Mouse (Mus musculus): Measurements from ENCODE around the gene R3hdm4.

Gene R3hdm4

DNA sequence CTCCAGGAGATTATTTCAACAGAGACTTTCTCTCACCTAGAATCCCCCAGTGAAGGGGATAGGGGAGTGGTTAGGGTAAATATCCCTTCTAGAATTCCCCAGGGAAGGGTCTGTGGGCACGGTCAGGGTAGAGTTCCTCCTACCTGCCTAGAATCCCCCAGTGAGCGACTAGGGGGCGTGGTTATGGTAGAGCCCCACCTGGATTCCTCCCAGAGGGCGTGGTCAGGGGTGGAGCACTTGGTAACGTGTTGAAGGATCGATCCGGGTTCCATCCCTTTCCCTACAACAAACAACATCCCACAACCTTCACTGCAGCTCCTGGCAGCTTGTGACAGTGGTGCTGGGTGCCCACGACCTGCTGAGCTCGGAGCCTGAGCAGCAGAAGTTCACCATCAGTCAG is 40.3 kb downstream of the R3hdm4 start:
- in situ Hi-C loops (cut with MboI; ENCODE audit: unreplicated experiment in 2 of 2): loop anchor here (5.0 kb wide), 3 partner anchors 42 to 87 kb away; partner anchors contain the start of gene R3hdm4 (in 2 of the 2)

DNA sequence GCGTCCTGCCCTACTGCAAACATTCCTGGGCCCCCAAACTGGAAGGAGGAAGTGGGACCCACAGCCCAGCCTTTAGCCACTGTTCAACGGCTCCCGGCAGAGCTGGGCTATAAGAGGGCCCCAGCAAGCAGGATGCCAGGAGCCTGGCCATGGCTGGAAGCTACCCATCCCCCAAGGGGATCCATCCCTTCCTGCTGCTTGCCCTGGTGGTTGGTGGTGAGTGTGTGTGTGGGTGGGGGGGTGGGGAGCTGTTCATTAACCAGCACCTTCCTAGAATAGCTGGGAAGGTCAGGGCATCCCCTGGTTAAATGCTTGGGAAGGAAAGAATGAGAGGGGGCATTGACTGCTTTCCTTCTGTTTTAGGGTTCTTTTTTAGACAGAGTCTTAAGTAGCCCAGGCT is 41.5 kb downstream of the R3hdm4 start:
- in situ Hi-C loops (cut with MboI; ENCODE audit: unreplicated experiment in 2 of 2): no loop called here

DNA sequence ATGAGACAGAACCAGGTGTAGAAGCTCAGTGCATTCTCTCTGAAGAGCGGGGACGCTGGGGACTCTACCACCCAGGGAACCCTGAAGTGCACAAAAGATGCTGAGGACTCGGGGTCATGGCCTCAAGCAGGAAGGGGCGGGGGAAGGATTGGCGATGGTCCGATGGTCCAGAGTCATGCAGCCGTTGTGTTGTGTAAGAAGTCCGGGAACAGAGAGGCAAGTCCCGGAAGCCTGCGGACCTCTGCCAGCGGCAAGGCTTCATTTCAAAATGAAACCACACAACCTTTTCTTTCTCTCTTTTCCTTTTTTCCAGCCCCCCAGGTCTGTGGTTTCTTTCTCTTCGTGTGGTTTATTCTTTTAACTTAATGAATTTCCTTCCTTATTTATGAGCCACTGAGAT is 43.3 kb downstream of the R3hdm4 start:
- in situ Hi-C loops (cut with MboI; ENCODE audit: unreplicated experiment in 2 of 2): no loop called here

DNA sequence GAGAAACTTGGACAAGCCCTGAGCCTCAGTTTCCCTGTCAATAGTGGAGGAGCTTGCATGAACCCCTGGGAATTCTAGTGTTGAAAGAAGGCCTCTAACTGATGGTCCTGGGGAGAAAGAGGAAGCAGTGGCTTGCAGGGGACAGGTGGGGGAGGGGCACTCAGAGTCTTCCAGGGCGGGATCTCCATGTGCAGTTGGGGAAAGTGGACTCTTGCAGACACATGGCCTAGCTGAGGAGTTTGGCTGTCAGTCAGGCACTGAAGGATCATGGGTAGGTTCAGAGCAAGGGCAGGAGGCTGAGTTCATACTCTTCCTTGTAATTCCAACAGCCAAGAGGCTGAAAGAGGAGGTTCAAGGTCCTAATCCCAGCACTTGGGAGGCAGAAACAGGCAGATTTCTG is 43.8 kb downstream of the R3hdm4 start:
- in situ Hi-C loops (cut with MboI; ENCODE audit: unreplicated experiment in 2 of 2): no loop called here

DNA sequence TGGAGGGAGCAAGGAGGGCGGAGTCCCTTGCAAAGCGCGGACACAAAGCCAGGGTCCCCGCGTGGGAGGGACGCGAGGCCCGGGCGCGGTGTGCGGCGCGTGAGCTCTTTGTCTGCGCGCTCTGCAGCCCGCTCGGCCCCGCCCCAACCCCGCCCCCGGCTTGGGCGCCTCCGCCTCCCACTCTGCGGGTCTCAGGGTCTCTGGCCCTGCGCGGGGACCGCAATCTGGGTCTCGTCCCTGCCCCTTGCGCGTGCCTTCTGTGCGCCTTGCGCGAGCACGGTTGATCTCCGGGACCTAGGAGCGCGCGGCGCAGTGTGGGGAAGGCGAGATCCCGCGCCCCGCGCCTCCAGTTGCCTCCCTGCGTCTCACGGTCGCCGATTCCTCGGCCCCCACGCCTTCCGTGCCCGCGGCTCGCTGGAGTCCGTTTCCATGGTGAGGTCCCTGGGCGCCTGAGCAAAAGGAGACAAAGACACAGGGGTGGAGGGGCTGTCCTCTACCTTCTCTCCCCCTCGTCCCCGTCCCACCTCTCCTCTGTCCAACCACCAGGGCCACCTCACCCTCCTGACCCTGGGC is 46.6 kb downstream of the R3hdm4 start, which contains the start of the genes Prtn3 and Plppr3:
Gene Prtn3, plus strand, starts transcription at position 187 of the 573 bp plus-strand sequence.
Gene Plppr3, minus strand, starts transcription at position 345 of the 573 bp plus-strand sequence.
- in situ Hi-C loops (cut with MboI; ENCODE audit: unreplicated experiment in 2 of 2): no loop called here

DNA sequence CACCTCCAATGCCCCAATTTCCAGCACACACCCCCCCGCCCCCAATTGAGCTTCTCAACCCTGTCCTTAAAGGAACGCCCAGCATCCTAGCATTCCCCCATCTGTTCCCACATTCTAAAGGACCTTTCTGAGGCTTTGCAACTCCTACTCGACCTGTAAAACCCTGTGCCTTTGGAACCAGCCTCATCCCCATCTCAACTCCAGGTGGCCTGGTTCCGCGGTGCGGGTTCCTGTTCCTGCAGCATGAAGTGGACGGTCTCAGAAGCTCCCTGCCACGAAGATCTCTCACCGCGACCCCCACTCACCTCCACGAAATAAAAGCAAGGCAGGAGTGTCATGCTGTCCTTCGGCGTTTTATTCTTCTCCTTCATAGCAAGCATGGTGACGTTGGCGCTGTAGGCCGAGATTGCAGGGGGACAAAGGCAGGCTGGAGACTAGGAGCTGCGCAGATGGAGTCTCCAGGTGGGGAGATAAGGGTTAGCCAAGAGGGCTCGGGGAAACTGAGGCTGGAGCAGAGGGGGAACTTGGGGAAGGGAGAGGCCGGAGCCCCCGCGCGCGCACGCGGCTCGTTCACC is 47.2 kb downstream of the R3hdm4 start:
- in situ Hi-C loops (cut with MboI; ENCODE audit: unreplicated experiment in 2 of 2): no loop called here

DNA sequence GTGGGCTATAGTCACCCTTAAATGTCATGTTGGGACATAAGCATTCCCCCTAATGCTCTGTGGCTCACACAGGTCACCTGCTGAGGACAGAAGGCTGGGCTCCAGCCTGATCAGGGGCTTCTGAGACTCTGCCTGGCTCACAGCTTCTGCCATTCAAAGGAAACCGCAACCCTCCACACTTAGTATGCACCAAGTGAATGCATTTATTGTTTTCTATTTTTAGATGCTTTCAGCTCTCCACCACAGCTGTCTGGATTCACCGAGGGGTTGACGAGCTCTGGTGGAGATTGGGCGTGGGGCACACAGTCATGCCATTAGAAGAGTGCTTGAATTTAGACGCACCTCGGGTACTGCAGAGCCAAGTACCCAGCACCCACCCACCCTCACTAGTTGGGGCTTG is 47.7 kb downstream of the R3hdm4 start:
- in situ Hi-C loops (cut with MboI; ENCODE audit: unreplicated experiment in 2 of 2): no loop called here

DNA sequence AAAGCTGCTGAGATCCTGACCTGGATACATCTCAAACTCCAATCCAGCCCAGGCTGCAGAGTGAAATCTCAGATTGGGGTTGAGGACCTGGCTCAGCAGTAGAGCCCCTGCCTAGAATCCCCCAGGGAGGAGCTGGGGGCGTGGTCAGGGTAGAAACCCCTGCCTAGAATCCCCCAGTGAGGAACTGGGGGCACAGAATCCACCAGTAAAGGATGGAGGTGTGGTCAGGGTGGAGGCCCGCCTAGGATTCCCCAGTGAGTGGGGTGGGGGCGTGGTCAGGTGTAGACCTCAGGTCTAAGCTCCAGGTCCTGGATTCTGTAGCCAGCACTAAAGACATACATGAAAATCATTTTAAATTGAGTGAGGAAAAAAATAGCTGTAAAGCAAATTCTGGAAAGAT is 48.1 kb downstream of the R3hdm4 start:
- in situ Hi-C loops (cut with MboI; ENCODE audit: unreplicated experiment in 2 of 2): no loop called here

DNA sequence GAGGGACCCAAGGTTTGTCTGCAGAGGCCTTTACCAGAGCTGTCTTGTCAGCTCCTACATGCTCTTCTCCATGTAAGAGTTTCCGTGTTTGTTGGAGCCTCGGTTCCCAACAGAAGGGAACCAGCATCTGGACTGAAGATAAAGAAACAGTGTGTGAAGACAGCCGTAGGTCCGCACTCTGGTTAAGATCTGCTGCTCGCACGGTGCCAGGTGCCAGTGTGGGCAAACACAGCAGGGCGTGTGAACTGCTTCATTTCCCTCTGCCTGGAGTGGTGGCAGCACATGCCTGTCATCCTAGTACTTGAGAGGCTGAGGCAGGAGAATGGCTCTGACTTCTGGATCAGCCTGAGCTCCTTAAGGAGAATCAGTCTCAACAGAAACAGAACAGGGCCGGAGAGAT is 49.2 kb downstream of the R3hdm4 start:
- in situ Hi-C loops (cut with MboI; ENCODE audit: unreplicated experiment in 2 of 2): no loop called here

DNA sequence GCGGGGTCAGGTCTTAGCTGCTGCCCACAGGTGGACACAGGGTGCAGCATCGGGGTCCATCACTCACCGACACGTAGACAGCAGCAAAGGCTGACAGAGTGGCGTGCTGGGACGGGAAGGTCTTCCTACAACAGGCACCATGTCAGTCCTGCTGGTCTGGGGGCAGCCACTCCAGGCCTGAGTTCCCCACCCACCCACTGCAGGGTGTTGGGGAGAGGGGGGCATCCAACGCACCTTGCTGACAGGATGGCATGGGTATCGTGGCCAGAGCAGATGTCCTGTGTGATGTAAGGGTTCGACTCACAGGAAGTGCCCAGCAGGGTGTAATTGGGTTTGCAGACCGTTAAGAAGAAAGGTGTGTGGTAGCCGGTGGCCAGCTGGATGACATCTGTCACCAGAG is 54.4 kb downstream of the R3hdm4 start:
- in situ Hi-C loops (cut with MboI; ENCODE audit: unreplicated experiment in 2 of 2): no loop called here

DNA sequence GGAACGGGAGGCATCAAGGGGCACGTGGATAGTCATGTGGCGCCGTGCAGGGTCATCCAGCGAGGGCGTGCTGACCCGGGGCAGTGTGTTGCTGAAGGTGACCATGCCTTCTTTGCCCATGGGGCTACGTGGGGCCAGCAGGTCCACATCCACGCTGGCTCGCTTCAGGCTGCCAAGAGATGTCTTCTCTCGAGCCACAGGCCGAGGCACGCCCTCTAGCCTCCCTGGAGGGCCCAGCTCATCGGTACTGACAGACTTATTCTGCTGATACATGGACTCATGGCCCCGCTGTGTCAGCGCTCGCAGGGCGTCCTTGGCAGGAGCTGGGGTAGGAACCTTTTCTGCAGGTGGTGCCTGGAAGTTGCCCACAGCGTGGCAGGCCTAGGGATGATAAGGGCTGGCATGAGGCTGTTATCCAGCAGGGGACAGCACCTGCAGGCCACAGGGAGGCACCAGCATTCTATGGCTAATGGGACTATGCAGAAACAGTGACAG is 55.2 kb downstream of the R3hdm4 start:
- in situ Hi-C loops (cut with MboI; ENCODE audit: unreplicated experiment in 2 of 2): no loop called here

DNA sequence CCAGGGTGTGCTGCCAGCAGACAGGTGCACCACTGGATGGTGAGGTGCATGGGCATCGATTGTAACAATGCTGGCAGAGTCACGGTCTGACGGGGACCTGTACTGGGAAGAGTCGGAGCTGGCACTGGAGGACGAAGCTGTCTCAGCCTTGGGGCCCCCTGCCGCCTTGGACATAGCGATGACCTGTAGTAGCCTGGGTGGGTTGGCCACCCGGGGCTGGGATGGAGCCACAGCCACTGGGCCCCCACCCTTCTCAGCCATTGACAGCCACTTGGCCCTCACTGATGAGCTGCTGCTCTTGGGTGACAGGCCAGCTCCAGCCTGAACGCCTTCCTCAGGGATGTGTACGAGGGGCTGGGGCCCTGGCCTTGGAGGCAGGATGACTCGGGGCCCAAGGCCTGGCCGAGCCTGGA is 55.8 kb downstream of the R3hdm4 start:
- in situ Hi-C loops (cut with MboI; ENCODE audit: unreplicated experiment in 2 of 2): no loop called here

DNA sequence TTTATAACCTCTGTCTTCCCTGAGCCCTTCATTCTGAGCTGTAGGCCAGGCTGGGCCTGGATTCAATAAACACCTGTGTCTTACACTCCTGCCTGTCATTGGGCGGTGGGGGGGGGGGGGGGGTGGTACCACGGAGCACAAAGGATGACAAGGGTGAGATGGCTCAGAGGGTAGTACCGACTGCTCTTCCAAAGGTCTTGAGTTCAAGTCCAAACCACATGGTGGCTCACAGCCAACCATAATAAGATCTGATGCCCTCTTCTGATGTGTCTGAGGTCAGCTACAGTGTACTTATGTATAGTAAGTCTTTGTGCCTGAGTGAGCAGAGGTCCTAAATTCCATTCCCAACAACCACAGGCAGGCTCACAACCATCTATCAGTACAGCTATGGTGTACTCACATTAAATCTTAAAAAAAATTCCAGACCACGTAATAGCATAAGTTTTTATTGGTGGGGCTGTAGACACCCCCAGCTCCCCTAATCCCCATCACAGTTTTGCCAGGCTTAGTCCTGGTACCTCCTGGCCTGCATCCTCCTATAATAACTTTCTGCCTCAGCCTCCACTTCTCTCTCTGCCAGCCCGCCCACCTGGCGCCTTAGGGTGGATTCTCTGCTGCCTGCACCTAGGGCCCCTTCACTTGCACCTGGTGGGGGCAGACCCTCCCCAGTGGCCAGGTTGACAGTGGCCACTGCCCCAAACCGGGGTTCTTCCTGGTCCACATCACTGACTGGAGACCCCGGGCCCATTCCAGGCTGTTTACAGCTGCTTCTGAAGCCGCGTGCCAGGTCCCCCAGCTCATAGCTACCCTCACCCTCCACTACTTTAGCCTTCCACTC is 56.4 kb downstream of the R3hdm4 start:
- in situ Hi-C loops (cut with MboI; ENCODE audit: unreplicated experiment in 2 of 2): no loop called here

DNA sequence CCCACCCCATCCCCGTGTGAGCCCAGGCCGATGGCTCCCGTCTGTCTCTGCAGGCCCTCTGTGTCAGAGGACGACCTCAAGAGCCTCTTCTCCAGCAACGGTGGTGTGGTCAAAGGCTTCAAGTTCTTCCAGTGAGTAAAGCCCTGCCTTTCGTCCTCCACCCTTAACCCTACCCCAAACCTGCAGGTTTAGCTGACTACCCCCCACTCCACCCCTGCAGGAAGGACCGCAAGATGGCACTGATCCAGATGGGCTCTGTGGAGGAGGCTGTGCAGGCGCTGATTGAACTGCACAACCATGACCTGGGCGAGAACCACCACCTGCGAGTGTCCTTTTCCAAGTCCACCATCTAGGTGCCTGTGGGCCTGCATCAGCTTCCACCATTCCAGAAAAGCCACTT is 58.1 kb downstream of the R3hdm4 start:
- in situ Hi-C loops (cut with MboI; ENCODE audit: unreplicated experiment in 2 of 2): no loop called here

DNA sequence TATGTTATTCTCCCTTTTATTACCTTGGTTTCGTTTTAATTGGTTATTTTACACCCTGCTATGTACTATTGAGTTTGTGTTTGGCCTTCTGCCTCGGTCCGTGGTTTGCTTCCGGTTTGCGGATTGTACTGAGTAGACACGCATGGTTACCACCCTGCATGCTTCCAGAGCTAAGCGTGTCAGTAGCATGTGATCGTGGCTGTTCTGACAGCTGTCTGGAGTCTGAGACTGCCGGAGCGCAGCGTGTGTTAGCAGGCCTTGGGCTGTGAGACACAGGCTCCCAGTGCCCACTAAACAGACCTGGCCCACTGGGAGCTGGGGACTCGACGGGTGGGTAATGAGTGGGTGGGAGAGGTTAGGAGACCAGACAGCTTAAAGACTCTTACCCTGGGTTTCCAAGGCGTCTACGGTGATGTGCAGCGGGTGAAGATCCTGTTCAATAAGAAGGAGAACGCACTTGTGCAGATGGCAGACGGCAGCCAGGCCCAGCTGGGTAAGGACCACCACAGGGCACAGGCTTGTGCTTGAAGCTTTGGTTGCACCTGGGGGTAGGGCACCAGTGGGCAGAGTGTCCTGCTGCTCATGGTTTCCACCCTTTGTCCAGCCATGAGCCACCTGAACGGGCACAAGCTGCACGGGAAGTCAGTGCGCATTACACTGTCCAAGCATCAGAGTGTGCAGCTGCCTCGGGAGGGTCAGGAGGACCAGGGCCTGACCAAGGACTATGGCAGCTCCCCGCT is 58.8 kb downstream of the R3hdm4 start:
- in situ Hi-C loops (cut with MboI; ENCODE audit: unreplicated experiment in 2 of 2): no loop called here

DNA sequence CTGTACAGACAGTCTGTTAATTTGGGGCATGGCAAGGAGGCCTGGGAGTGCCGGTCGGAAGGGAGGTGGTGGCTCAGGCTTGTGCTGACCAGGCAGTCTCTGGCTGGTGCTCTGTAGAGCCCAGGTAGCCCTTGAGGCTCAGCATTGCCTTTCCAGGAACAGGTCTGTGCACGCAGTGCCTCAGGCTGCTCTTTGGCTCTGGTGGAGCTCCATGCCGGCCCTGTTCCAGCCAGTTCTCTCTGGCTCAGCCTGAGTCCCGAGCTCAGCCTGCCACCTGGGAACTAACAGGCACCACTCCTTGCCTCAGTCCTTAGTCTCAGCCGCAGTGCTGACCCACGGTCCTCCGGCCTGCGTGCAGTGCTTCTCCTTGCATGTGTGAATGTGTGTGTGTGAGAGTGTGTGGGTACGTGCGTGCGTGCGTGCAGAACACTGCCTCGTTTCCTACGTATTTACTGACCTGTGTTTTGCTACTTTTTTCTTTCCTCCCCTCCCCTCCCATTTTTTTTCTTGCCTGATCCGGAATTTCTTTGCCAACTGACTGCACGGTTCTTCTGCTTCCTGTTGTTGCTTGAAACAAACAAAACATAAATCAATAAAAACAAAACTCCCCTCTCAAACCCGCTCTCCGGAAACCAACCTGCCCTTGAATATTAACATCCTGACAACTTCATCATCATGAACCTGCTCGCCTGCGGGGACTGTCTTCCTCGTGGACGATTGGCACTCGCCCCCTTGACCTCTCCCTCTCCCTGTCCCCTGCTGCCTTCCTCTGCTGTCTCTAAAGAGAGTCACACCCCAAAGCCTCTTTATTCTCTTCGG is 59.6 kb downstream of the R3hdm4 start:
- in situ Hi-C loops (cut with MboI; ENCODE audit: unreplicated experiment in 2 of 2): no loop called here

DNA sequence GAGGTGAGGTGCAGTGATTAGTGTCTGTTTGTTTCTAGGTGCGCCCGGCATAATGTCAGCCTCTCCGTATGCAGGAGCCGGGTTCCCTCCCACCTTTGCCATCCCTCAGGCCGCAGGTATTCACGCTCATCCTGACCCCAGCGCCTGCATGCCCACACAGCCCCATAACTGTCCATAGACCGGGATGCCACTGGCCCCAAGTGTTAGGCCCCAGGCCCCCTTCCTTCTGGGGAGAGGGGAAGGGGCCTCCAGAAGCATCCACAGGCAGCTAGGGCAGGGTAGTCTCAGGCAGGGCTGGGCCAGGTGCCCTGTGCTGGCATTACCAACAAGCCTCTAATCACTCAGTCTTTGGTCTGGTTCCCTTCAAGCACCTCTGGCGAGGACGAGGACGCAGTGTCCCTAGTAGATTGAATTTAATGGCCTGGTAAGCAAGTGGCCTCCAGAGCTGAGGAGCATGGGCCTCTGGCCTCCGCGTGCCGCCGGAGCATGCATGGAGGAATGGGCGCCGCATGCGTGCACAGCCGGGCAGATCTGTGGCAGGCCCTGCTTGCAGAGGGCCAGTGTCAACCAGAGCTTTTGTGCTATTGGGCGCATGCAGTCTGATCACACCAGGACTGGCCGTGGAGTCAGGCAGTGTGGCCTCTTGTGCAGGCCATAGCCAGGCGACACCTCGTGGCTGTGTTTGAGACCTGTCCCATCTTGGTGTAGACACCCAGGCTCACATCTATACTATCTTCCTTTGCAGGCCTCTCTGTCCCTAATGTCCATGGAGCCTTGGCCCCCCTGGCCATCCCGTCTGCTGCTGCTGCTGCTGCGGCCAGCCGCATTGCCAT is 60.7 kb downstream of the R3hdm4 start:
- in situ Hi-C loops (cut with MboI; ENCODE audit: unreplicated experiment in 2 of 2): no loop called here

Measured in v-Abl transformed pro-B cells (cell line).